Mouse (Mus musculus) spleen, postnatal 36 days (tissue): Measurements from ENCODE around the gene Dhx30.

Experiments
- DNase-seq, 2 experiments: peaks; one replicate each; pipeline ENCODE4 v3.0.0; 2022; ENCODE audit warnings: low spot score in 2 of 2, mixed read lengths in 1 of 2

Gene Dhx30

GRCm38 (mm10) chr9:110045763-110046377 is 71.8 kb downstream of the Dhx30 start:
- DNase-seq: no peak

- DNase-seq: no peak
Observed at GRCm38 (mm10) chr9:110044373-110044772, 73.3 kb downstream of the Dhx30 start.

- DNase-seq: no peak
Observed at GRCm38 (mm10) chr9:110038485-110038884, 79.1 kb downstream of the Dhx30 start.

- peak in 1 of 2 experiments; percentile 6 for DNase-seq
Observed at GRCm38 (mm10) chr9:110037895-110038294, 79.7 kb downstream of the Dhx30 start.

GRCm38 (mm10) chr9:110035091-110035490 is 82.5 kb downstream of the Dhx30 start:
- DNase-seq: no peak
